Mouse (Mus musculus) hindbrain, embryonic 14.5 days (tissue): Measurements from ENCODE around the gene Vwa3b. TPM values are rescaled to one million over a fixed set of nuclear protein-coding genes. Genes with fewer than 3 reads are reported as not detected.

Source experiments
- ATAC-seq: fragments of 200-750 bp; cut with Nextera tagmentation; 2 replicates; pipeline ENCODE4 v1.8.0; 2017; ENCODE audit warnings: moderate number of reproducible peaks, mild to moderate bottlenecking, moderate TSS enrichment, moderate library complexity; ENCODE audit not compliant: low FRiP score
- DNase-seq: peaks from one replicate; pipeline ENCODE4 v3.0.0-alpha.2; 2015; ENCODE audit warnings: low spot score
- H3K27ac ChIP-seq: fragments of 300-500 bp; sonication (generic); 2 replicates; pipeline ENCODE4 v1.5.1; 2014; ENCODE audit warnings: mild to moderate bottlenecking, moderate library complexity
- H3K27me3 ChIP-seq: fragments of 300-500 bp; sonication (generic); 2 replicates; pipeline ENCODE4 v1.6.1; 2014; ENCODE audit warnings: mild to moderate bottlenecking, low read length, mixed read lengths; ENCODE audit not compliant: control insufficient read depth, insufficient read depth
- H3K36me3 ChIP-seq: fragments of 300-500 bp; sonication (generic); replicated peaks from 2 replicates; pipeline ENCODE4 v1.6.1; 2014; ENCODE audit not compliant: control insufficient read depth, insufficient read depth
- H3K4me1 ChIP-seq: fragments of 300-500 bp; sonication (generic); replicated peaks from 2 replicates; pipeline ENCODE4 v1.6.1; 2014; ENCODE audit warnings: antibody characterized with exemption, low read length, mixed read lengths; ENCODE audit not compliant: control insufficient read depth, insufficient read depth
- H3K4me2 ChIP-seq: fragments of 300-500 bp; sonication (generic); replicated peaks from 2 replicates; pipeline ENCODE4 v1.6.1; 2014; ENCODE audit warnings: mild to moderate bottlenecking, moderate library complexity
- H3K4me3 ChIP-seq: fragments of 300-500 bp; sonication (generic); replicated peaks from 2 replicates; pipeline ENCODE4 v1.5.1; 2014; ENCODE audit warnings: mild to moderate bottlenecking, low read length
- H3K9ac ChIP-seq: fragments of 300-500 bp; sonication (generic); 2 replicates; pipeline ENCODE4 v1.6.1; 2014
- H3K9me3 ChIP-seq: fragments of 300-500 bp; sonication (generic); 2 replicates; pipeline ENCODE4 v1.6.1; 2016; ENCODE audit warnings: low read length; ENCODE audit not compliant: control insufficient read depth
- WGBS: fragments of 180-500 bp; shearing (Covaris S2); extraction: QIAGEN DNeasy Blood & Tissue Kit; methylation state at CpG from one replicate; pipeline ENCODE4 v1.1.7; 2014; 5-methylcytosine and 5-hydroxymethylcytosine counted together
- polyA plus RNA-seq: library from polyadenylated mRNA; unstranded; fragments of >200 nt; fragmentation: Nextera tagmentation; extraction: Ambion mirVana; gene quantifications from 2 replicates; pipeline ENCODE4 v1.2.1, GENCODE M21; 2014

Vwa3b gene
- polyA plus RNA-seq = 1.0 and 2.2 TPM in 2 replicates

DNA sequence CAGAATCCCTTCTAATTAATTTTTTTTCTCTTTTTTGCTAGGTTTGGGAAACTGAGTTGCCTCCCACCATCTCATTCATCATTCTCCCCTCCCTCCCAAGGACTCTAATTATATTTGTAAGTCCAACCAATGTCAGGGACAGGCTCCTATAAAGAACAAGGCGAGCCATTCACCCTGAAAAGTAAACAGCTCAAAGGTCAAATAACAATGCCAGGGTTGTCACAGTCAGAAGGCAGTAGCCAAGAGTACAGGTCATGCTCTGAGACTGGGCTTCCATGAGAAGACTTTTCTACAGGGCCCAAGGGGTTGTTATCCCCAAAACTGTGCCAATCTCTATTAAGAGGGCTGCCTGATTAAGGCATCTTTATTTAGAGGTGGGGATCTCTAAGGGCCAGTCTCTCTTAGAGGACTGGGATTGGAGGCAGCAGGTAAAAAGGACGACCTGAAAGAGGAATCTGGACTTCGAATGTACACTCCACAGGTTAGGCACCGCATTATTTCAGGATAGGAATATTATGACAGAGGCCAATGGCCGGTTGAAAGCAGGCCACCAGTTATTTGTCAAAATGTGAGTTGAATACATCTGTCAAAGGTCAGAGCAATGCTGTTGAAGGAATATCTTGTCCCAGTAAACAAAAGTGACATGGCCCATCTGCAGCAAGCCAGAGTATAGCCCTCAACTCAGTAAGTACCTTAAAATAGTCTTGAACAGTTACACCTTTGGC is at the start of gene Vwa3b:
Gene Vwa3b, plus strand, starts transcription at position 635 of the 725 bp plus-strand sequence.
- peaks cover 7% of the 10 kb centered on the region; the same call in 1 of the 2 replicates for H3K4me1 ChIP-seq
- no peak within 1 kb of the TSS for H3K4me3 ChIP-seq
- no peak for ATAC-seq
- 71% methylated on average over 5 of the region's 5 CpGs for WGBS
- no peaks in the 10 kb centered on the region for H3K36me3 ChIP-seq
- H3K9me3 ChIP-seq = no peaks in the 10 kb centered on the region
- H3K27ac ChIP-seq = no peak within 1 kb of the TSS
- no peak within 1 kb of the TSS for H3K9ac ChIP-seq
- H3K4me2 ChIP-seq = no peak within 1 kb of the TSS
- no peaks in the 10 kb centered on the region for H3K27me3 ChIP-seq
- no peak for DNase-seq

DNA sequence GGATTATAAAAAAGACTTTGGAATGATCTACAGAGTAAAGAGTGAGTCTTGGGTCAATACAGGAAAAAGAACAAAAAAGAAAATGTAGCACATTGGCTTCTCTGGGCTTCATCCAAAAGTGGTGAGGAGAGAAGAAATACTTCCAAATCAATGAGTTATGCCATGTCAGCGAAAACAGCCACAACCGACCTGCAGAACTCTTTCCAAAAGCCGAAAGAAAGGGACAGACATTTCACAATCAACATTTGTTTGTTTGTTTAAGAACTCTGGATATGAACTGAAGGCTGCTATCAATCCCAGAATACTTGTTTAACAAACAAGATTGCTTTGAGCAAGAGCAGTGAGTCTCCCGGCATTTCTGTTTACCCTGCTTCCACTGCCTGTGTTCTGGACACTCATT is 49.6 kb upstream of the Vwa3b start:
- Histone ChIP-seq H3K4me1 (no peaks in the 10 kb centered on the region), H3K27ac (no peak overlapping the region), H3K4me3 (no peak overlapping the region), H3K36me3 (no peaks in the 10 kb centered on the region), H3K9ac (no peak overlapping the region), H3K9me3 (no peaks in the 10 kb centered on the region), H3K4me2 (no peak overlapping the region), H3K27me3 (no peaks in the 10 kb centered on the region)
- DNase-seq = no peak
- no peak for ATAC-seq
- WGBS = 92% methylated on average over 4 of the region's 4 CpGs

DNA sequence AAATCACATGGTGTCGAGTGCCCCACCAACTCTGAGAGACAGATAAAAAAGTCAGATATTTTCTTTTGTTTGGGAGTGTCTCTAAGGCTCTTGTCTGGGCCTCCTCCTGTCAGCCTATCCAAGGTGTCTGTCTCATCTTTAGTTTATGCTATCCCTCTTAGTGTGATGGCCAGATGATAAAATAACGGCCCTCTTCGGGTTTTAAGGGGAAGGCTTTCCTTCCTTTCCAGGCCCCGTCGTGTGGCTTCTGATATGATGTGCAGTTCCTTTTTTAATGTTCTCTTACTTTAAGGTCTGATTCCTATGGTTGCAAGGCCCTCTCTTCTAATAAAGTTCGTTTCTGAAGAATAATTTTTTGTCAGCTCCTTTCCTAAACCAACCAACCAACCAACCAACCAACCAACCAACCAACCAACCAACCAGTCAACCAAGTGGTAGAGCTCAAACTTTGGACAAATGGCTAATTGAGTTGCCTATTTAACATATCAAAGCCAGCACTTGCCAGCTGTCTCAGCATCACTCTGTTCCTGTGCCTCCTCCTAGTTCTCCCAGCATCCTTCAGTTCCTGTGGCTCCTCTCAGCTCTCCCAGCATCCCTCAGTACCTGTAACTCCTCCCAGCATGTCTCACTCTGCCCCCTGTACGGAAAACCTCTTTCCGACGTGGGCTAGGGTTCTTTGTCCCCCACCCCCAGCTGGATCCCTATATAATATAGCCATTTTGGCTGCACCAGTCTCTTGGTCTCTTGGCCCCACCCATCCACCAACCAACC is 44.0 kb upstream of the Vwa3b start:
- ATAC-seq (no peak), DNase-seq (no peak)
- H3K9me3 ChIP-seq = no peaks in the 10 kb centered on the region
- H3K9ac ChIP-seq = no peak overlapping the region
- no peaks in the 10 kb centered on the region for H3K36me3 ChIP-seq
- H3K4me2 ChIP-seq = no peak overlapping the region
- H3K27me3 ChIP-seq = no peaks in the 10 kb centered on the region
- no peak overlapping the region for H3K4me3 ChIP-seq
- H3K27ac ChIP-seq = no peak overlapping the region
- WGBS = 89% methylated on average over 9 of the region's 9 CpGs
- H3K4me1 ChIP-seq = no peaks in the 10 kb centered on the region

DNA sequence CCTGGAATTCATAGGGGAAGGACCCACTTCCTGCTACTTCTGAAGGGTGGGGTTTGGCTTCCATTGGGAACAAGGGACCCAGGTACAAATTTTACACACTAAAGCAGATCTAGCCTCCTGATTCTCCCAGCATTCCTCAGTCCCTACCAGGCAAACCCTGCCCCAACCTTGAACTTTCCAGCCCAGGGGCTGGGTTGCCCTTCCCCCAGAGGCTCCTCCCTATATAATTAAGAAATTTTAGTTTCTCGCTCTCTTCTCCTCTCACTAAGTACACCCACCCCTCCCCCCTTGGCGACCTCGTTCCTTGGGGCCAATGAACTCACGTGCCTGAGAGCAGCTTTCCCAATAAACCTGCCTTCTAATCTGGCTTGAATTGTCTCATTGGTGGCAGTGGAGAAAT is 42.6 kb upstream of the Vwa3b start:
- Histone ChIP-seq H3K4me3 (no peak overlapping the region), H3K9me3 (no peaks in the 10 kb centered on the region), H3K36me3 (no peaks in the 10 kb centered on the region), H3K4me2 (no peak overlapping the region), H3K4me1 (no peaks in the 10 kb centered on the region), H3K9ac (no peak overlapping the region), H3K27me3 (no peaks in the 10 kb centered on the region), H3K27ac (no peak overlapping the region)
- ATAC-seq (no peak), DNase-seq (no peak)
- 46% methylated on average over 4 of the region's 4 CpGs for WGBS

DNA sequence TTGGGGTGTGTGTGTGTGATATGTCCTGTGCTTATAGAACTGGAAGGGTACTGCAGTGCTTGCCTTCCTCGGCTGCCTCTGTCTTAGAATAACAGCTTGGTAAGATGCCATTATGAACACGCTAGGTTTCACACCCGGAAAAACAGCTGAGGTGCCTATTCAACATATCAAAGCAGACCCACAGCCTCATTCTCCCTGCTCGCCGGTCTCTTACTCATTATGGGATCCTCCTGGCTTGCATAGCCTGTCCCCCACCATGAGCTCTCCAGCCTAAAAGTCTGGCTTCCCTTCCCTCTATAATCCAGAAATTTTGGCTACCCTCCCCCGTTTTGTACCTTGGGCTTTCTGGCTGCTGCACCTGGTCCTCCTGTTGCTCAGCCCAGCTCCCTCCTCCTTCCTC is 42.0 kb upstream of the Vwa3b start:
- H3K9ac ChIP-seq = no peak overlapping the region
- no peak for ATAC-seq
- DNase-seq = no peak
- no peaks in the 10 kb centered on the region for H3K27me3 ChIP-seq
- no peaks in the 10 kb centered on the region for H3K9me3 ChIP-seq
- no peaks in the 10 kb centered on the region for H3K36me3 ChIP-seq
- no peak overlapping the region for H3K4me2 ChIP-seq
- no peak overlapping the region for H3K4me3 ChIP-seq
- no peaks in the 10 kb centered on the region for H3K4me1 ChIP-seq
- WGBS = 24% methylated on average over 6 of the region's 6 CpGs
- H3K27ac ChIP-seq = no peak overlapping the region

DNA sequence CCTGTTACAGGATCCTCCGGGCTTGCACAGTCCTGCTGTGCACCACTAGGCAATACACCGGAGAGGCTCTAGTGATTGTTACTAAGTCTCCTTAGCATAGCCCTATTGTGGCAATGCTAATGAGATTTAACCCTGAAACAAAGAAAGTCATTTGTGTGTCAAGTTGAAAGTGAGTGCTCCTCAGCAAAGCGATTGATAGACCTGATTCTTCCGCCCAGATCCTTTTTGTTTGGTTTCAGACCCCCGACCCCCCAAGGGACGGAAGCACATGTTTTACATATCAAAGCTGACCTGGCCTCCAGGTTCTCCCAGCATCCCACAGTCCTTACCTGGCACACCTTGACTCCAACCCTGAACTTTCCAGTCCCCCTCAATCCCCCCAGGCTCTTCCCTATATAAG is 40.5 kb upstream of the Vwa3b start:
- Histone ChIP-seq H3K9ac (no peak overlapping the region), H3K27me3 (no peaks in the 10 kb centered on the region), H3K4me2 (no peak overlapping the region), H3K4me3 (no peak overlapping the region), H3K9me3 (no peaks in the 10 kb centered on the region), H3K36me3 (no peaks in the 10 kb centered on the region), H3K4me1 (no peaks in the 10 kb centered on the region), H3K27ac (no peak overlapping the region)
- ATAC-seq (no peak), DNase-seq (no peak)
- 11% methylated on average over 6 of the region's 6 CpGs for WGBS

DNA sequence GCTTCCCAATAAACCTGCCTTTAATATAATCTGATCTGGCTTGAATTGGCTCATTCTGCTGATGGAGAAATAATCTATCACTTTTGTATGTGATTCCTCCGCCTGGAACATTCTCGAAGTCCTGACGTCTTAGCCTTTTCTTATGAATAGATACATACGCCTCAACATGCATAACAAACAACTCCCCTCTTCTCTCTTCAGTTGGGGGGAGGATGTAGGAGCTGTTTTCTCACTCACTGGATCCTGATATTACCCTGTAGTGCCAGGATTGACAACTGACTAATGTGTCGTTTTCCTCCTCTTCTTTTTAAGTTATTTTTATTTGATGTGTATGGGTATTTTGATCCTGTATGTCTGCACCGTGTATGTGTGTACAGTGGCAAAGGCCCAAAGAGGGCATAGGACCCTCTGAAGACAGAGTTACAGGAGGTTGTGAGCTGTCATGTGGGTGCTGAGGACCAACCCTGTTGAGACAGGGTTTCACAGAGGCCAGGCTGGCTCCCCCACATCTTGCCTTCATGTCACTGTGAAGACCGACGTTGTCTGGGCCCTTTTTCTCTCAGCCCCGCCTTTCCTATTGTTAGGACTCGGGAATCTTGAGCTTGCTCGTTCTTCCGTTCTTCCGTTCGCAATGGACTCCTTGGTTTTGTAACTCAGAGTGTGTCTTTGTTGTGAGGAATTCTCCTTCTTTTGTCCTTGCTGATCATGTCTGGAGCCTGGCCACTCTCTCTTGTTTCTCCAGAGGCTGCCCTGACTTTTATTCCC is 39.8 kb upstream of the Vwa3b start:
- ATAC-seq (no peak), DNase-seq (no peak)
- H3K9me3 ChIP-seq = no peaks in the 10 kb centered on the region
- no peaks in the 10 kb centered on the region for H3K4me1 ChIP-seq
- WGBS = 29% methylated on average over 14 of the region's 14 CpGs
- H3K27ac ChIP-seq = no peak overlapping the region
- no peaks in the 10 kb centered on the region for H3K36me3 ChIP-seq
- no peak overlapping the region for H3K4me2 ChIP-seq
- no peaks in the 10 kb centered on the region for H3K27me3 ChIP-seq
- H3K4me3 ChIP-seq = no peak overlapping the region
- H3K9ac ChIP-seq = no peak overlapping the region

DNA sequence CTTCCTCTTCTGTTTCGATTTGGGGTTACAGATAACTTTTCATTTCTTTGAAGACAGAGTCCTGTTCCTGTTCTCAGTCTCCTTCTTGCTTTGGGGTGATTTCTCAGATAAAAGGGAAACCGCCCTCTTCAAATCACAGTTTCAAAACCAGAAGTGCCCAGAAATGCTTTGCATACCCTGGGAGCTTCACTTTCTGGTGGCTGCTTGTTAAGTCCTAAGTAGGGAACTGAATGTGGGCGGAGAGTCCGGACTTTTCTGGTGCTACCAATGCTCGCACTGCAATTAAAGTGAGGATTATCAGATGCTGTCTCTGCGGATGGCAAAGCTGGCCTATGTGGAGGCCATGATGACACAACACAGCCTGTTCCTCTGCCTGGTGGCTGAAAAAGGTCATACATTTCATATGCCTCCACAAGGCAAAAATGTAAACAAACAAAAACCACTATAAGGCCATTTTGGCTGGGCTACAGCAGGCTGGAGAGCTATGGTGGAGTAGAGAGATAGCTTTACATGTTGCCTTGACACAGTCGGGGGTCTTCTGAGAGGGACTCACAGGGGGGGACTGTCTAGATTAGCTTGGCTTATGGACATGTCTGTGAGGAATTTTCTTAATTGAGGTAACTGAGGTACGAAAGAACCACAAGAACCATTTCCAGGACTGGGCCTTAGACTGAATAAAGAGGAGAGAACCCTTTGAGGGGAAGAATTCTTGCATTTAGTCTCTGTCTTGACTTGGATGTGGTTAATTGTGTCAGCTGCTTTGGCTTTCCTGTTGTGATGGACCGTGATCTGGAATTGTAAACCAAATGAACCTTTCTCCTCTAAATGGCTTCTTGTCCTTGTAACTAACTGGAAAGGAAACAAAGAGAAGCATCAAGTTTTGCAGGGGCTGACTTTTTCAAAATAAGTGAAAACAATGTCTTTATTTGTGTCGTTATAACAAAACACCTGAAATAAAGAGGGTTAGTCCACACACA is 38.9 kb upstream of the Vwa3b start:
- ATAC-seq (no peak), DNase-seq (no peak)
- 80% methylated on average over 10 of the region's 10 CpGs for WGBS
- Histone ChIP-seq H3K4me2 (no peak overlapping the region), H3K9ac (no peak overlapping the region), H3K27ac (no peak overlapping the region), H3K9me3 (no peaks in the 10 kb centered on the region), H3K36me3 (no peaks in the 10 kb centered on the region), H3K4me1 (no peaks in the 10 kb centered on the region), H3K27me3 (no peaks in the 10 kb centered on the region), H3K4me3 (no peak overlapping the region)
